Mouse (Mus musculus) adrenal gland, postnatal 10 days (tissue): Measurements from ENCODE around the gene Arpc5l. TPM values are rescaled to one million over a fixed set of nuclear protein-coding genes. Genes with fewer than 3 reads are reported as not detected.

Source experiments
- total RNA-seq, 2 experiments: library from RNA; stranded (reverse); gene quantifications; 2 replicates each; pipeline ENCODE4 v1.2.3; 2021

Gene Arpc5l
- total RNA-seq, 2 experiments from 2014 or later, result 59.7 to 61.2 TPM

Other genes with a start within 250 kb of the Arpc5l start
- 1 to 10 TPM; 4.6 to 7.4 TPM for gene Nr6a1, start 77.7 kb upstream of the Arpc5l start, total RNA-seq
- 10 to 100 TPM; 18.8 to 21.1 TPM for gene Olfml2a, start 73.4 kb upstream of the Arpc5l start, total RNA-seq
- under 1 TPM; 0.21 to 0.27 TPM for gene Wdr38, start 7.9 kb upstream of the Arpc5l start, total RNA-seq
- gene Rpl35, start 276 bp downstream of the Arpc5l start, total RNA-seq, result 100 to 1,000 TPM; 511 to 525 TPM
- 10 to 100 TPM; 19.5 to 26.2 TPM for gene Golga1, start 60.2 kb downstream of the Arpc5l start, total RNA-seq
- 10 to 100 TPM in 1 of 2 experiments, 1 to 10 TPM in 1; 9.5 to 14.4 TPM for gene Scai, start 185.4 kb downstream of the Arpc5l start, total RNA-seq
- gene Ppp6c, start 221.1 kb downstream of the Arpc5l start, total RNA-seq, result 10 to 100 TPM; 80.8 to 80.9 TPM